Mouse (Mus musculus): ENCODE measurements around the gene Klf6.

Klf6 gene

DNA sequence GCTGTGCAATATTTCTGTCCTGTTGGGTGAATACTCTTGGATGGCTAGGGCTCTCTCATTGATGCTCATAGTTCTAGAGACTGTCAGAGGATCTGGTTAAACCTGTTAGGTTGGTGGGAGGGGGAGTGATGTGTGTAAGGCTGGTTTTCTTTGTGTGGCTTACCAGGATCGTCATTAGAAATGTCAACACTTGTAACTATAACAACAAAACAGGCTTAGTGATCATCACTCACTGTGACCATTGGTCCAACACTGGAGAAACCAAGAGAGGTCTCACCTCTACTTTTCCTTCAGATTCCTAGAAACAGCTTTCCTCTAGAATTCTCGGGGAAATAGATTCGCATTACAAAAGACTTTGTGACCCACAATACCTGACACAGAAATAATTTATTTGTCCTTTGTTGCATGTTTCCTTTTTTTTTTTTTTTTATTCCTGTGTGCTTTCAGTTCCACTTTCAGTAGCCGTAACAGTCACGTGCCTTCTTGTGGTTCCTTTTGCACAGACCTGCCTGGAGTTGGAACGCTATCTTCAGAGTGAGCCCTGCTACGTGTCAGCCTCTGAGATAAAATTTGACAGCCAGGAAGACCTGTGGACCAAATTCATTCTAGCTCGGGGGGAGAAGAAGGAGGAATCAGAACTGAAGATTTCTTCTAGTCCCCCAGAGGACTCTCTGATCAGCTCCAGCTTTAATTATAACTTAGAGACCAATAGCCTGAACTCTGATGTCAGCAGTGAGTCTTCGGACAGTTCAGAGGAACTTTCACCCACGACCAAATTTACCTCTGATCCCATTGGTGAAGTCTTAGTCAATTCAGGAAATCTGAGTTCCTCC, 3.2 kb downstream of the Klf6 start:
- DNase-seq, result no peak

DNA sequence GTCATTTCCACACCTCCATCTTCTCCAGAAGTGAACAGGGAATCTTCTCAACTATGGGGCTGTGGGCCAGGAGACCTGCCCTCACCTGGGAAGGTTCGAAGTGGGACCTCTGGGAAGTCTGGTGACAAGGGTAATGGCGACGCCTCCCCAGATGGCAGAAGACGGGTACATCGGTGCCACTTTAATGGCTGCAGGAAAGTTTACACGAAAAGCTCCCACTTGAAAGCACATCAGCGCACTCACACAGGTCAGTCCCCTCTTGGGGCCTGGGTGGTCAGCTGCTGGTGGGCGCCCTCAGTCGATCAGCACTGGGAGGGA, 3.8 kb downstream of the Klf6 start:
- peak in 1 of 2 experiments; percentile 40 for DNase-seq

DNA sequence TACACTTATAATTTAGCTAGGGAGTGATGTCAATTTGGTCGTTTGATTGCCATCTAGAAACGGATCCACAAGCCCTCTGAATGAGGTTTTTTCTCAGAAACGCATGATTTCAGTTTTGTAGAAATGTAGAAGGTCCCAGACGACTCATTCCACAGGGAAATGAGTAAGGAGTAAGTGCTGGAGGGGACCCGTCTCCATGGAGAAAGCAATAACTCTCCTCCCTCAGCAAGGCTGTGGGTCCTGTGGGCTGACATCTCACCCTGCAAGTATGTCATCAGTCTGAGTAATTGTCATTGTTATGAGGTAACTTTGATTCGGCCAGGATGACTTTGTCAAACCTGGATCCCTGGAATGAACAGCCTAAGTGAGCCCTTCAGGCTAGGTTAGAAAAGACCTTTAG, 4.8 kb downstream of the Klf6 start:
- DNase-seq, result no peak

GRCm38 (mm10) chr13:5866532-5866931, 5.2 kb downstream of the Klf6 start:
- DNase-seq, result no peak

DNA sequence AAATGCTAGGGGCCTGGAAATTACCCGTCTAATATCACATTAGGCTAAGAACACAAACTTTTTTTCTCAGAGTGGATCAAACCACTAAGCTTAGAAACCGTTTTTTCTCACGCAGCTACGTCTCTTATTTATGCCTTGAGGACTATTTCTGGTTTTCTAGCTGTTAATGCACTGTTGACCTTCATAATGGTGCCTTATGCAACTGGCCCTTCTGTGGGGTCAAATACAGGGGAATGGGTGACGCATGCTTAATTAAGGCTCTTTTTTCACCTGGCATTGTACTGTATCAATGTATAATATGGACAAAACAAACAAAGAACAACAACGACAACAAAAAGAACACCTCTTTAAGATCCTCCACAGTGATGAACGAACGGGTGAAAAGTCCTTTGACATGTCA, 7.1 kb downstream of the Klf6 start:
- no peak for DNase-seq

- DNase-seq, result no peak
Measured at GRCm38 (mm10) chr13:5869433-5869832, 8.2 kb downstream of the Klf6 start.

- DNase-seq, result peak; percentile 25 to 62
Measured at GRCm38 (mm10) chr13:5869842-5870241, 8.6 kb downstream of the Klf6 start.

- DNase-seq, result peak; percentile 45 to 61
Measured at GRCm38 (mm10) chr13:5870382-5871272, 9.3 kb downstream of the Klf6 start.

DNA sequence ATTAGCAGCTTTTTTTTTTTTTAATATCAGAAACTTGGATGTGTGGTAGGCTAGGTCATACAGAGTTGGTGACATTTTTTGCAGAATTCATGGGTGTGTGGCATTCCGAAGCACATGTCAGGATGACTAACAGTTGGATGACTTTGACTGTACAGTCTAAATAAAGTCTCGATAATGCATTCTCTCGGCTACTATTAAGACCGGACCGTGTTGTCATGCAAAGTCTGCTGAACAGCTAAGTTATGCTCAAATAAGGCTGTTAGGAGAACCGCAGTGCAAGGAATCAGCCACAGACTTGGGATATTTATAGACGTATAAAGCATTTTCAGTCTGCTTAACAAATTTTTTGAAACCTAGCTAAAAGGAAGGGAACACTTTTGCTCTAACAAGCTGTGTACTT, 10.1 kb downstream of the Klf6 start:
- DNase-seq, result no peak

GRCm38 (mm10) chr13:5873681-5874080, 12.4 kb downstream of the Klf6 start:
- no peak for DNase-seq

- DNase-seq, result no peak
Measured at GRCm38 (mm10) chr13:5875478-5875877, 14.2 kb downstream of the Klf6 start.

DNA sequence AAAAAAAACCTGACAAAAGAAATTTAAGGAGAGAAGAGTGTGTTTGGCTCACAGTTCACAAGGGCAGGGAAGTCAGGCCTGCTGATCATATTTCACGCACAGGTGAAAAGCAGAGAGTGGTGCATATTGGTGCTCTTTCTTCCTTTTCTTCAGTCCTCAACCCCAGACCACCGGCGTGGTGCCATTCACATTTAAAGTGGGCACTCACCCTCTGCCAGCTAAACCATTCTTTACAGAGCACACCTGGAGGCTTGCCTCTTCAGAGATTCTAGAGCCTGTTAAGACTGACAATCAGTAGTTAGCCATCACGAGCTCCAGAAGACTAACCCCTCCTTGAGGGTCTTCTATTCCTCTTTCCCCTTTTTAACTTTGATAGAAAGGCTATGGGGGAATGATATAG, 17.5 kb downstream of the Klf6 start:
- DNase-seq, result no peak

DNA sequence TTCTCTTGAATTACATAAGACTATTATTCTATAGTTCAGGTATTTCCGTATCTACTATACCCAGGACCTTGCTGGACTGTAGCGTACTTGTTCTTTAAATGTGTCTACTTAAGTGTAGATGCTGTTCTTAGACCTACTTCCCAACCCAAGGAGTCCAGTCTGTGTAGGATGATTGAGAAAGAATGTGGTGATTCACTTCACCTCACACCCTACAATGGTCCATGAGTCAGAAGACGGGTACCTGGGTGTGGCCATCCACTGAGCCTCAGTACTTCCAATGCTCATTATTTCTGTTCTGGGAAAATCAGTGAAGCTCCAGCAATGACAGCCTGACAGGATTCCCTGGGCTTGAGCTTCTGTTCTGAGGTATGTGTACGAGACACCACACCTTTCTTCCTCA, 25.5 kb downstream of the Klf6 start:
- no peak for DNase-seq

DNA sequence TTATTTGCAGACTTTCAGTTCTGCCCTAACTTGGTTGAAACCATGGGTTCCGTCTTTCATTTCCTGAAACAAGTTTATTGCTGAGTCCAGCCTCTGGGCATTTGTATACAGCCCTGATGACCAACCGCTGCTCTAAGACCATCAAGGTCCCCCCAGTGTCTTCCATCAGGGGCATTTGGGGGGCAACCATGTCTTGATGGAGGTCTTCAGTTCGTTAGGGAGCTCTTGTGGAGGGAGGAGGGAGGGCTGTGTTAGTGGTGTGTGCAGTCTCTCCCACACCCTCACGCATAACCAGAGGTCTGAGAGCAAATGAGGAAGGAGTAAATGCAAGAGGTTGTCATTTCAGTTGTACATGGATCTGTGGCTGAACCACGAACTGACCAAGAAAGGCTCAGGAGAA, 26.9 kb downstream of the Klf6 start:
- DNase-seq, result no peak

GRCm38 (mm10) chr13:5888731-5889130, 27.4 kb downstream of the Klf6 start:
- DNase-seq, result no peak

DNA sequence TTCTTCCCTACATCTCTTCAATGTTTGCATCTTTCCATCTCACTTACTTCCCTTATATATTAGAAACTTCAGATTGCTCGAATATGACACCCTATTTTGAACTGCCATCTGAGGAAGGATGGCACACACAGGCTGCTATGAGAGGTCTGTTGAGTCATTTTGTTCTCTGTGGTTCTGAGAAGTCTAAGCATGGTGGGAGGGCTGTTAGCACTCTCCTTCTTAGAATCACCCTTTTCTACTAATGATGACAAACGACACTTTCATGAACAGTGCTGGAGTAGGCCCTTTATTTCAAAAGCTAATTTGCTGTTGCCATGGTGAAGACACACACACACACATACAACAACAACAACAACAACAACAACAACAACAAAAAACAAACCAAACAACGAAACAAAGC, 28.8 kb downstream of the Klf6 start:
- no peak for DNase-seq

DNA sequence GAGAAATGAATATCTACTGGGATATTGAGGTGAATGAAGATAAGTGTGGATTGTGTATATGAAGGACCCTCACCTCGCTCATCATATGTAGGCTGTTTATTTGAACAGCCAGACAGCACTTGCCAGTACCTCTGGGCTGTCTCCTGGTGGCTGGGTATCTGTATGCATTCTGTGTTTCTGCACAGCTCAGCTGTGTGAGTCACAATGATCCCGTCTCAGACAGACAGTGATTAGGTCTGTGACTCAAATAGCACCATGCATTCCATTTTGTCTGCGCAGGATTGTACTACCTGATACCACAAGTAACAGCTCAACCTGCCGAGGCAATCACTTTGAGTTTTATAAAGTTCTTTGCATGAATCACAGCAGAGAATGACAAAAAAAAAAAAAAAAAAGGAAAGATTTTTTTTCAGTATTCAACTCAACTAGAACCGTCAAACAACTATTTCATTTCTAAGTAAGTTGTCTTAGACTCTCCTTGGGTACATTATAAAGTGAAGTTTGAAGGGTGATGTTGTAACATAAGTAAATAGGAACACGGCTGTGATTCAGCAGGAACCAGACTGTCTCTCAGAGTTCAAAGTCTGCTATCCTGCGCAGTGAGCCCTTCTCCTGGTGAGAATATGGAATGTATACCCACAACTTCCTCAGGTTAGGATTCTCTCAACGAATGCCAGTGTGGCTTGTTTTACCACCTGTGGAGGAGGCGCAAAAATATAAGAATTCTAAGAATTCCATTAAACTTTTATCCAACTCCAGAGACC, 31.6 kb downstream of the Klf6 start:
- DNase-seq, result no peak

- no peak for DNase-seq
Measured at GRCm38 (mm10) chr13:5894910-5895309, 33.6 kb downstream of the Klf6 start.

DNA sequence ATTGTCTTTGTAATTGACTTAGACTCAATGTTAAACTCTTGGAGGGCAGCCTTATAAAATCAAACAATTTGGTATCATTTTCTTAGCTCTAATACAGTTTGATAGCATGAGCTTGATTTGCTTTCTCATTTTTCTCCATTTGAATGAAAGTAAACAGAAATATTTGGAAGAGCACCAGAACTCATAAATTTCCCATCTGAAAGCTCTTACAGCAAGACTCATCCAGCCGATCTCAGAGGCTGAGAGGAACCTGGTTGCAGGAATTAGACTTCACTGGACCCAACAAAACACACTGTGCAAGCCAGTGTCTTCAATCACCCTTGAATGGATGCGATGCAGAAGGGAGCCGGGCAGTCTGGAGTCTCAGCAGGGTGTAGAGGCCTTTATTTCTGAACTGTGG, 34.6 kb downstream of the Klf6 start:
- no peak for DNase-seq

DNA sequence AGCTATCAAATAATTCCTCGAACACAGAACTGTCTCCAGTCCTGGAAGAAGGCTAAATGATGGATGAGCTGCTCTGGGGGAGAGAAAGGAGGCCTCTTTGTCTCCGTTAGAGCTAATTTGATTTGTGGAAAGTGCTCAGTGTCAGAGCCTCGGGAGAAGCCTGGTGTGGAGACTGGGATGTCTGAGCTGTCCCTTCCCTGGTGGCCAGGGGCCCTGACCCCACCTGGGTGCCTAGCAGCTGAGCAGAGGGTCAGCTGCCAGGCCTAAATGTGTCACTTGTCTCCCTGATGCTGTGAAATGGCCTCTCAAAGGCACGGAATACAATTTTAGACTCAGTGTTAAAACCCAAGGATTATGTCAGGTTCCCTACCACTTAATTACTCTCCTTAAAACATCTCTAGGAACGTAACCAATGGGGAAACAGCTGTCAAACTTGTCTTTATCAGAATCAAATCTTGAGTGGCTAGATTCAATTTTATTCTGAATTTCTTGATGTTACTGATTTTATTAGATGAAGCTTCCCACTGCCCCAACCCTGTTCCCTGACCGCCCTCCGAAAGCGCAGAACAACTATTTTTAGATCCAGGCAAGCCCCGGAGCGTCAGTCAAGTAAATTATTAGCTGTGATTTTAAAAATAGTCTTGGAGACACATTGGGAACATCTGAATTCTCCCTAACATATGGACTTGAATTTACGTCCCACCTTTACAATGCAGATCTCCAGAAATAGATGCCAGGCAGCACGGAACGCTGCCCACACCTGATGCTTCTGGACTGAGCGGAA, 36.1 kb downstream of the Klf6 start:
- no peak for DNase-seq

DNA sequence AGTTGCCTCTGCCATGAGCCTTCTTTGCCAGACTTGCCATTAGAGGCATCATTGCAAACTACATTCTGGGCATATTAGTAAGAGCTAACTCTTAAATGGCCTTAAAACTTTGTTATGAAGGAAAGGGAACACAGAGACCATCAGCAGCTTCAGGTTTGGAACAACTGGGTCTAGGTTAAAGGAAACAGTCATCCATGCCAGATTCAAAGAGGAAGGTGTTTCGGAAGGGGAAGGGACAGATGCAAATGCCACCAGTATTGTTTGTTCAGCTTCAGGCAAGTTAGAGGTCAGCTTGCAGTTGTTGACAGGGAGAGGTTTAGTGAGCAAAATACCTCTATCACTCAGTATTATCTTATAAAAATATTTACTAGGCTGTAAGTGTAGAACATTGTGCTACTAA, 37.7 kb downstream of the Klf6 start:
- DNase-seq, result no peak

GRCm38 (mm10) chr13:5899641-5900040, 38.4 kb downstream of the Klf6 start:
- no peak for DNase-seq

DNA sequence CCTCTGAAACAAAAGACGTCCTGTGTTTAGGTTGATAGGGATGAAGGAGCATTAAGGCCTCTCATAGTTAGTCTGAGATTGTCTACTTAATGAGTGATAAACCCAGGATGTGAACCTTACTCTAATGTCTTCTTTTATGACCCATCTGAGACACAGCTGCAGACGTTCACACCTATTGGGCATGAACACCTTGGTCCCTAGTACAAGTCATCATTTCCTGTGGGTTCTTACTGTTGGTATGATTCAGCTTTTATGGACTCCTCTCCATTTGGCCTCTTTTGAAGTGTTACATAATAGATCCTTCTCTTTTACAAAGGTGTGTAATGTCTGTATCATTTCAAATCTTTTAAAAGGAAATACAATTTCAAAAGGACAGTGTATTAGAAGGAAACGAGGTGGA, 51.9 kb downstream of the Klf6 start:
- DNase-seq, result no peak
